Mouse (Mus musculus) liver, embryonic 15.5 days (tissue): ENCODE measurements around the gene 2310009B15Rik. TPM values are rescaled to one million over a fixed set of nuclear protein-coding genes. Genes with fewer than 3 reads are reported as not detected.

Source experiments
- ATAC-seq: fragments of 200-750 bp; cut with Nextera tagmentation; 2 replicates; pipeline ENCODE4 v1.8.0; 2017; ENCODE audit warnings: moderate number of reproducible peaks, mild to moderate bottlenecking, moderate library complexity; ENCODE audit not compliant: insufficient read depth
- H3K27ac ChIP-seq: fragments of 300-500 bp; sonication (generic); replicated peaks from 2 replicates; pipeline ENCODE4 v1.5.1; 2015; ENCODE audit warnings: mild to moderate bottlenecking, inconsistent platforms
- H3K27me3 ChIP-seq: fragments of 300-500 bp; sonication (generic); 2 replicates; pipeline ENCODE4 v1.6.1; 2015; ENCODE audit warnings: mild to moderate bottlenecking, inconsistent platforms
- H3K36me3 ChIP-seq: fragments of 300-500 bp; sonication (generic); replicated peaks from 2 replicates; pipeline ENCODE4 v1.6.1; 2015; ENCODE audit warnings: moderate library complexity, mild to moderate bottlenecking, inconsistent platforms
- H3K4me1 ChIP-seq: fragments of 300-500 bp; sonication (generic); replicated peaks from 2 replicates; pipeline ENCODE4 v1.6.1; 2015; ENCODE audit warnings: inconsistent platforms
- H3K4me2 ChIP-seq: fragments of 300-500 bp; sonication (generic); 2 replicates; pipeline ENCODE4 v1.6.1; 2015; ENCODE audit warnings: moderate library complexity, mild to moderate bottlenecking, inconsistent platforms
- H3K4me3 ChIP-seq: fragments of 300-500 bp; sonication (generic); replicated peaks from 2 replicates; pipeline ENCODE4 v1.5.1; 2015; ENCODE audit warnings: mild to moderate bottlenecking, inconsistent platforms
- H3K9ac ChIP-seq: fragments of 300-500 bp; sonication (generic); 2 replicates; pipeline ENCODE4 v1.6.1; 2015; ENCODE audit warnings: moderate library complexity, mild to moderate bottlenecking, inconsistent platforms
- H3K9me3 ChIP-seq: fragments of 300-500 bp; sonication (generic); replicated peaks from 2 replicates; pipeline ENCODE4 v1.6.1; 2016; ENCODE audit warnings: inconsistent platforms
- WGBS: fragments of 180-500 bp; shearing (Covaris S2); methylation state at CpG from one replicate; pipeline ENCODE4 v1.1.7; 2015; ENCODE audit warnings: mixed read lengths; ENCODE audit not compliant: insufficient replicate concordance; 5-methylcytosine and 5-hydroxymethylcytosine counted together
- polyA plus RNA-seq: library from polyadenylated mRNA; unstranded; fragments of >200 nt; fragmentation: Nextera tagmentation; extraction: Ambion mirVana; gene quantifications from 2 replicates; pipeline ENCODE4 v1.2.1, GENCODE M21; 2015

Gene 2310009B15Rik
- polyA plus RNA-seq, 1 experiment from 2014 or later = 9.6 TPM

DNA sequence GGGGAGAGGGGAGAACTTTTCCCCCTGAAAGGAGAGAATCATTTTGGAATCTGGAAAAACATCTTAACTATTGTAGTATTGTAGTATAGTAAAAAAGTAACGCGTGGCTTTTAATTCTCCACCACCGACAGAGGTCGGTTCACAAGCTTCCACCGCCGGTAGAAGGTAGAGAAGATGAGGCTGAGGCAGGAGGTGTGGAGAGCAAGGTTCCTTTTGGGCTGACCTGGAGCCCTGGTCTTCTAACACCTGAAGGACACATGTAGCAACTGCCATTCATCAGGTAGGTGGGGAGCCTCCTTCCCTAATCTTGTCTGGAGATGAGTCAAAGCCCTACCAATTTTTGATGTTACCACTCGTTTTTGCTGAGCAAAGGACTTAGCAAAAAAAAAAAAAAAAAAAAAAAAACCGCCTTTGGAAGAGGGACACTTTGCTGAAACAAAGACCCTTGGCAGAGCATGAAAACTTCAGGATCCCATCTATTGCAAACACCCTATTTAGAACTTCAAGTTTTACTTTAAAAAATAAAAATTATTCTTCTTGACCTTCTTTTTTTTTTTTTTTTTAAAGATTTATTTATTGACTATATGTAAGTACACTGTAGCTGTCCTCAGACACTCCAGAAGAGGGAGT, 7.0 kb downstream of the 2310009B15Rik start:
- no peak for ATAC-seq
- peaks cover 65% of the 10 kb centered on the region for H3K27me3 ChIP-seq
- no peaks in the 10 kb centered on the region for H3K9me3 ChIP-seq
- H3K9ac ChIP-seq = no peak overlapping the region
- no peak overlapping the region for H3K4me2 ChIP-seq
- H3K4me3 ChIP-seq = no peak overlapping the region
- H3K36me3 ChIP-seq = no peaks in the 10 kb centered on the region
- peaks cover 12% of the 10 kb centered on the region for H3K4me1 ChIP-seq
- 4% methylated on average over 8 of the region's 8 CpGs for WGBS
- no peak overlapping the region for H3K27ac ChIP-seq

DNA sequence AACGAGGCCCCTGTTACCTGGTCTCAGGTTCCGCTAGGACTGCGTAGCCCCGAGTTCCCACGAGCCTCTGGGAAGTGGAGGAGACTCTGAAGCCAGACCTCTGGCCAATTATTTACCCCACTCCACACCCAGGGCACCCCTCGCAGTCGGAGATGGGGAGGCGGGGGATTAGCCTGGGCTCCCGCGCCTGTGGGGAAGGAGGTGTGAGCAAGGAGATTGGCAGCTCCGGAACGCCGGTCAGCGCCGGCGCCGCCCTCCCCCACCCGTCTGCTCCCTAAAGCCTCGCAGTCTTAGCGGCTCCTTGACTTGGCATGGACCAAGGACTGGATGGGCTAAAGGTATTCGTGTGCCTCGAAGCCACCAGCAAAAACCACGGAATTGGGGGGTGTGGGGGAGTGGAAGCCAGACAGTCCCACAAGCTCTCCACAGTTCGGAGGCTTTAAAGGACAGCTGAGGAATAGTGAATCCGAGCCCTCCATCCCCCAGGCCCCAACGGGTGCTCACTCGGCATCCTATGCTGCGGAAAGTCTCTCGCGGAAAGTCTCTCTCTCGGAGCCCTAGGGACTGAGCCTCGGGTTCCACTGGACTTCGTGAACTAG, 8.0 kb downstream of the 2310009B15Rik start, which contains the start of gene Lhx9:
Gene Lhx9, minus strand, starts transcription at position 67 of the 599 bp plus-strand sequence.
- Histone ChIP-seq H3K36me3 (no peaks in the 10 kb centered on the region), H3K4me3 (peak within 1 kb of the TSS; percentile 12), H3K4me1 (peaks cover 12% of the 10 kb centered on the region), H3K27ac (no peak within 1 kb of the TSS), H3K9ac (no peak within 1 kb of the TSS), H3K9me3 (no peaks in the 10 kb centered on the region), H3K4me2 (peak within 1 kb of the TSS; percentile 46), H3K27me3 (peaks cover 76% of the 10 kb centered on the region)
- WGBS = 1% methylated on average over 33 of the region's 33 CpGs
- ATAC-seq = no peak

DNA sequence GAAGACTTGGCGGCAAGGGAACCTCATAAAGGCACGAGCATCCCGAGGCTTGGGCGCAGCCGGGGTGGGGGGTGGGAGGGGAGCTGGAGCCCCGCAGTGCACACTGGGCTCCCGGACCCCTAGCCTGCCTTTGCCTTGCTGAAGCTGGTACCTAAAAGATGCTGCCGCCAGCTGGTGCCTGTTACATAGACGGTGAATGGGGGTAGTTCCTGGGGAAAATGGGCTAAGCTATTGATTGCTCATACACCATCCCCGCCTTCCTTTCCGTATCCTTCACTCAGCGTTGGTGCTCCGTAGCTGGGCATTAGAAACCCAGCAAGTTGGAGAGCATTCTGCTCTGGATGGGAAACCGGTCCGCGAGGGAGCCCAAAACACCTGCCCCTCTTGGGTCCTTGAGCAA, 8.6 kb downstream of the 2310009B15Rik start:
- 2% methylated on average over 16 of the region's 16 CpGs for WGBS
- Histone ChIP-seq H3K4me3 (peak overlapping the region; percentile 12; the same call in 1 of the 2 replicates), H3K27me3 (peaks cover 81% of the 10 kb centered on the region), H3K36me3 (no peaks in the 10 kb centered on the region), H3K4me2 (peak overlapping the region; percentile 46), H3K9ac (no peak overlapping the region), H3K4me1 (peaks cover 17% of the 10 kb centered on the region), H3K27ac (no peak overlapping the region), H3K9me3 (no peaks in the 10 kb centered on the region)
- ATAC-seq = no peak

DNA sequence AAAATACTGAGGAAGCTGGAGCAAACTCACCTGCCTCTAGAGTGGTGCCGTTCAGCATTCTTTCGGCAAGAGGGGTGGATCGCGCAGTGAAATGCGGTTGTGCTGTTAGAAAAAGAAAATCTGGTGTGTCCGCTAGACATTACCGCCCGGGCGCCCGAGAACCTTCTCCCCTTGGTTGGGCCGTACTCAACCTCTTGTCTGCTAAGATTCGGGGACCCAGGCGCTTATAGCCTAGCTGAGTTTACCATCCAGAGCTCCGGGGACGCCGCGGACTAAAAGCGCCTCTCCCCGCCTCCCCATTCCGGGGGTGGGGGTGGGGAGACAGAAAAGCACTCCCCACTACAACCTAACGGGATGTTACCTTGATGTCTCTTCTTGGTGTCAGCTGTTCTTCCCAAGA, 9.5 kb downstream of the 2310009B15Rik start:
- WGBS = 1% methylated on average over 21 of the region's 21 CpGs
- Histone ChIP-seq H3K4me1 (peaks cover 17% of the 10 kb centered on the region), H3K36me3 (no peaks in the 10 kb centered on the region), H3K27ac (no peak overlapping the region), H3K9ac (no peak overlapping the region), H3K4me2 (peak overlapping the region; percentile 20), H3K27me3 (peaks cover 90% of the 10 kb centered on the region), H3K4me3 (no peak overlapping the region), H3K9me3 (no peaks in the 10 kb centered on the region)
- no peak for ATAC-seq

DNA sequence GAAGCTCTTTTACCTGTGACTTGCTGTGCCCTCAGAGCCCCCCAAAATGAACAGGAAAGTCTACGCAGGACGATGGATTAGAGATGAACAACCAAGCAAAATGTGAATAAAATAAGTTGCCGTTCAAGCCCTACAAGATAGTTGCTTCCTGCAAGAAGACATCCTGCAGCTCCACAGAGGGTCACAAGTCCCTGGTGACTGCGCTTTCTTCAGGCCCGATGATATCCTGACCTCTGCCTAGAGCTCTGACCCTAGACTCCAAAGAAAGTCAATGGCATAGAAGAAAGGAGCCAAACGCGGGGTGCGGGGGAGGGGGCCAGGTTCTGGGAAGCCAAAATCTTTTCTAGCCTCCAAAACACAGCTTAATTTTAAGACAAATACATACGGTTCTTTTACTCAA, 10.1 kb downstream of the 2310009B15Rik start:
- WGBS = 4% methylated on average over 9 of the region's 9 CpGs
- Histone ChIP-seq H3K4me2 (no peak overlapping the region), H3K27me3 (peaks cover 96% of the 10 kb centered on the region), H3K4me1 (peaks cover 20% of the 10 kb centered on the region), H3K9ac (no peak overlapping the region), H3K36me3 (no peaks in the 10 kb centered on the region), H3K27ac (no peak overlapping the region), H3K4me3 (no peak overlapping the region), H3K9me3 (no peaks in the 10 kb centered on the region)
- no peak for ATAC-seq

GRCm38 (mm10) chr1:138846131-138846530, 10.5 kb downstream of the 2310009B15Rik start:
- H3K36me3 ChIP-seq = no peaks in the 10 kb centered on the region

DNA sequence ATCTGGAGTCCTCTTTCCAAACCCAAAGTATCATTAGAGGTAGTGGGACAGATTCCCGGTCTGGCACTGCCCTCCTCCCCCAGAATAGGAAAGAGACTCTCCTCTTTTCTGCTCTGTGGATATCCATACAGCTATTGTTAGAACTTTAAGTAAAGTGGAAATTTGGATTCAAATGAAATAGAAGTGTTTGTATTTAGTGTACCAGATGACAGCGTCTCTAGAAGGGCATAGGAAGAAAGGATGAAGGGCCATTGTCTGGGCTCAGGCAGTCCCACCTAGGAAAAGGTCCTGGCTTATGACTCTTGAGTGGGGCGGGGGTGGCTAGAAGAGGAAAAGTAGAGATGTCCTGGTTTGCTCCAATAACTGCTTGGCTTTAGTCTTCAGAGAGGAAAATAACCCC, 11.2 kb downstream of the 2310009B15Rik start:
- no peak overlapping the region for H3K4me2 ChIP-seq
- ATAC-seq = no peak
- H3K27ac ChIP-seq = no peak overlapping the region
- peaks cover 99% of the 10 kb centered on the region for H3K27me3 ChIP-seq
- H3K9ac ChIP-seq = no peak overlapping the region
- peaks cover 20% of the 10 kb centered on the region for H3K4me1 ChIP-seq
- no peak overlapping the region for H3K4me3 ChIP-seq
- WGBS = 11% methylated on average over 3 of the region's 3 CpGs
- H3K36me3 ChIP-seq = no peaks in the 10 kb centered on the region
- no peaks in the 10 kb centered on the region for H3K9me3 ChIP-seq

More at GRCm38 (mm10) chr1:138846131-138846530, 10.5 kb downstream of the 2310009B15Rik start:
- ATAC-seq = no peak
- Histone ChIP-seq H3K9ac (no peak overlapping the region), H3K27me3 (peaks cover 99% of the 10 kb centered on the region), H3K4me1 (peaks cover 20% of the 10 kb centered on the region), H3K4me2 (no peak overlapping the region), H3K9me3 (no peaks in the 10 kb centered on the region), H3K4me3 (no peak overlapping the region), H3K27ac (no peak overlapping the region)
- WGBS = 4% methylated on average over 12 of the region's 12 CpGs

- 0 out of 2 replicates have a peak overlapping the region, but pooled peaks have one; percentile 53 for H3K4me2 ChIP-seq
Measured at GRCm38 (mm10) chr1:138844166-138844565, 12.5 kb downstream of the 2310009B15Rik start.

DNA sequence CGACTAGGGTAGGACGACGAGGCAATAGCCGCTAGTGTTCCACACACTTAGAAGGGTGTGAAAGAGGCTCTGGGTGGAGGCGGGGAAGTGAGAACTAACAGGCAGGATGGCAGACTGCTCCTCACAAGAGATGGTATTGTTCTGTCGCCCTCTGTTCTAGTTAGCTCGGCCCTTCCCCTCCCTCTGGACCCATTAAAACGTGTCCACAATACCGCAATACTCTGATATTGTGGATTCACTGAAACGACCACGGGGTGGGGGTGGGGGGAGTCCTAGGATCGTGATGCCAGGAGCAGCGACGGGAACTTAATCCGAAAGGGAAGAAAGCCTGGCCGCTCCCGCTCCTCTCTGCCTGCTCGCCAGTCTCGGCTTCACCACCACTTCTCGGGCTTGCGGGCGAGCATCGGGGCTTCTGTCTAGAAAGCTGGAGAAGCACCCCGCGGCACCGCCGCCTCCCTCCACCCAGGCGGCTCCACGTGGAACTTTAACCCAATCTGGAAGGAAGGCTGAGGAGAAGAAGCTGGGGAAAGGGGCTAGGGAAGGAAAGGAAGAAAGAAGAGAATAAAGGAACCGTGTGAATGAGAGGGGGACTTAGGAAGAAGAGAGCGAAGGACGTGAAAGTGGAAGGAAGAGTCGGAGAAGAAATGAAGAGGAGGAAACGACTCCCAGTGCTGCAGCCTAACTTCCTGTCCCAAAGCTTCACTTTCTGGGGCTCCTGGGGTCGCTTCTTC, 13.1 kb downstream of the 2310009B15Rik start:
- H3K9me3 ChIP-seq = no peaks in the 10 kb centered on the region
- ATAC-seq = no peak
- peaks cover 16% of the 10 kb centered on the region for H3K4me1 ChIP-seq
- H3K4me2 ChIP-seq = peak overlapping the region; percentile 53
- WGBS = 1% methylated on average over 35 of the region's 35 CpGs
- peak overlapping the region; percentile 37 for H3K4me3 ChIP-seq
- peaks cover 100% of the 10 kb centered on the region for H3K27me3 ChIP-seq
- no peak overlapping the region for H3K9ac ChIP-seq
- H3K36me3 ChIP-seq = no peaks in the 10 kb centered on the region
- H3K27ac ChIP-seq = no peak overlapping the region

More at GRCm38 (mm10) chr1:138844166-138844565, 12.5 kb downstream of the 2310009B15Rik start:
- WGBS = 6% methylated on average over 3 of the region's 3 CpGs
- Histone ChIP-seq H3K9me3 (no peaks in the 10 kb centered on the region), H3K36me3 (no peaks in the 10 kb centered on the region), H3K4me1 (peaks cover 20% of the 10 kb centered on the region), H3K9ac (no peak overlapping the region), H3K27ac (no peak overlapping the region), H3K27me3 (peaks cover 100% of the 10 kb centered on the region), H3K4me3 (0 out of 2 replicates have a peak overlapping the region, but pooled peaks have one; percentile 37)
- ATAC-seq = no peak

DNA sequence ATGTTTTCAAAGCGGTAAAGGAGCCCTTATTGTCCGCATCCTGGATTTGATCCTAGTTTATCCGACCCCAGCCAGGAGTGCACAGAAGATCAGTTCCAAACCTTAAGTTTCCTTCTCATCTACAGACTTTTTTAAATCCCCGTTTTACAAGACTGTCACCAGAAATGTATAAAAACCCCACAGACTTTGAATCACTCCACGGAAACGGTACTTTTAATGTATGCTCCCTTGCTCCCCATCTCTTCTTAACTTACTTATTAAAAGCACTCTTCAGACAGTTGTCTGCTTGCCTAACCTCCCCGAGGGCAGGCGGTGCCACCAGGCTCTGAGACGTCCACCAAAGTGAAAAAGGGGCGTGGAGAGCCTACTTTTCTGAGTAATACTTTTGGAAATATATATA, 13.9 kb downstream of the 2310009B15Rik start:
- no peaks in the 10 kb centered on the region for H3K9me3 ChIP-seq
- H3K4me3 ChIP-seq = no peak overlapping the region
- no peak overlapping the region for H3K27ac ChIP-seq
- peaks cover 12% of the 10 kb centered on the region for H3K4me1 ChIP-seq
- H3K27me3 ChIP-seq = peaks cover 100% of the 10 kb centered on the region
- H3K4me2 ChIP-seq = no peak overlapping the region
- H3K9ac ChIP-seq = no peak overlapping the region
- no peak for ATAC-seq
- 2% methylated on average over 10 of the region's 10 CpGs for WGBS
- H3K36me3 ChIP-seq = no peaks in the 10 kb centered on the region

- Histone ChIP-seq H3K4me1 (peaks cover 11% of the 10 kb centered on the region), H3K9ac (no peak overlapping the region), H3K4me2 (0 out of 2 replicates have a peak overlapping the region, but pooled peaks have one; percentile 52), H3K9me3 (no peaks in the 10 kb centered on the region), H3K27ac (no peak overlapping the region), H3K27me3 (peaks cover 100% of the 10 kb centered on the region), H3K36me3 (no peaks in the 10 kb centered on the region), H3K4me3 (peak overlapping the region; percentile 29; the same call in 1 of the 2 replicates)
- 1% methylated on average over 8 of the region's 8 CpGs for WGBS
- no peak for ATAC-seq
Measured at GRCm38 (mm10) chr1:138842315-138842714, 14.3 kb downstream of the 2310009B15Rik start.
